Mouse (Mus musculus): ENCODE measurements around the gene Ccdc14. TPM values are rescaled to one million over a fixed set of nuclear protein-coding genes. Genes with fewer than 3 reads are reported as not detected.

Ccdc14 gene
- total and polyA plus RNA-seq, 2 experiments, result 0.28 to 1.3 TPM

DNA sequence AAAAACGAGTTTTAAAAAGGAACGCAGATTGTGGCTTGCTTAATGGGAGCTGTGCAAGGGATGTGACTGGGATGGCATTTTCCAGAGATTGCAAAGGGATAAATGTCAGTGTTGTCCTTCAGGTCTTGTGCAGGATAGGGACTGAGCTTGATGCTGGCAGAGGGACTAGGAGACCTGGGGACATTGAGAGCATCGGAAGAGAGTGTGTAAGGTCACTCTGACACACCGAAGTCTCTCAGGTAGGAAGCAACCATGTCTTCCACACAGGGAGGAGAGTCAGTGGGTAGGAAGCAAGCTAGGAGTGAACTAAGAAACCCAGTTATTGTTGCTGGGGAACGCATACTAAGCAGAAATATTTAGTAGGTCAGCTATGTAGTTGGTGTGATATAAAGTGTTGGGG lies 32.4 kb upstream of the Ccdc14 start:
- H3K79me2 ChIP-seq (ENCODE audit: control insufficient read depth, insufficient read depth, low read length), result no peaks in the 10 kb centered on the region
- no peak overlapping the region for H3K9ac ChIP-seq (ENCODE audit: low read depth, low read length)
- TF ChIP-seq CTCF (IDR thresholded peaks at IDR 0.05; ENCODE audit: low read depth, low read length) (no peak), POLR2A (IDR thresholded peaks at IDR 0.05; ENCODE audit: extremely low read depth, insufficient read depth, low read length) (no peak)
- H3K27ac ChIP-seq (replicated peaks; ENCODE audit: insufficient read depth, low read depth, low read length), result no peak overlapping the region
- H3K36me3 ChIP-seq (ENCODE audit: control insufficient read depth, insufficient read depth, low read length), result no peaks in the 10 kb centered on the region
- no peaks in the 10 kb centered on the region for H3K4me1 ChIP-seq (ENCODE audit: control insufficient read depth, insufficient read depth, low read length)
- H3K4me3 ChIP-seq (ENCODE audit: insufficient read depth, low read depth, low read length), result no peak overlapping the region
- WGBS, result 37% methylated on average over 5 of the region's 5 CpGs
- no peaks in the 10 kb centered on the region; the same call in 1 of the 2 replicates for H3K27me3 ChIP-seq (ENCODE audit: control insufficient read depth, insufficient read depth, low read length)
- DNase-seq (ENCODE audit: extremely low read depth, low read depth, low spot score), result no peak

DNA sequence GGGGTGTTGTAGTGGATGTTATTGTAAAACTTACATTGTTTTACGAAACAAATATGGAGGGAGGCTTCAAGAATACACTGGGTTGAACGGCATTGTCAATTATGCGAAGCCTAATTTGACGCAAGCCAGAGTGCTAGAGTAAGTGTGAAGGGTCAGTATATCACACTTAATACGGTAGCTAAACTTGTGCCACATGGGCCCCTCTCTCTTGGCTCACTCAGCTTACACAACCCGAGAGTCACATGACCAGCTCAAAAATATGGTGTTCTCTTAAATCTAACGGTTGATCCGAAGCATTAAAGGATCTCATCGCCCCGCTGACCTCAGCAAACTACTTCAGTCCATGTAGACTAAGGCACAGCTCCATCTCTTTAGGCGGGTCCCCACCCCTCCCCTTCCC lies 32.0 kb upstream of the Ccdc14 start:
- Histone ChIP-seq H3K27me3 (ENCODE audit: control insufficient read depth, insufficient read depth, low read length) (no peaks in the 10 kb centered on the region; the same call in 1 of the 2 replicates), H3K36me3 (ENCODE audit: control insufficient read depth, insufficient read depth, low read length) (no peaks in the 10 kb centered on the region), H3K9ac (ENCODE audit: low read depth, low read length) (no peak overlapping the region), H3K27ac (replicated peaks; ENCODE audit: insufficient read depth, low read depth, low read length) (no peak overlapping the region), H3K4me1 (ENCODE audit: control insufficient read depth, insufficient read depth, low read length) (no peaks in the 10 kb centered on the region), H3K79me2 (ENCODE audit: control insufficient read depth, insufficient read depth, low read length) (no peaks in the 10 kb centered on the region), H3K4me3 (ENCODE audit: insufficient read depth, low read depth, low read length) (no peak overlapping the region)
- 48% methylated on average over 11 of the region's 11 CpGs for WGBS
- TF ChIP-seq POLR2A (IDR thresholded peaks at IDR 0.05; ENCODE audit: extremely low read depth, insufficient read depth, low read length) (no peak), CTCF (IDR thresholded peaks at IDR 0.05; ENCODE audit: low read depth, low read length) (no peak)
- no peak for DNase-seq (ENCODE audit: extremely low read depth, low read depth, low spot score)

DNA sequence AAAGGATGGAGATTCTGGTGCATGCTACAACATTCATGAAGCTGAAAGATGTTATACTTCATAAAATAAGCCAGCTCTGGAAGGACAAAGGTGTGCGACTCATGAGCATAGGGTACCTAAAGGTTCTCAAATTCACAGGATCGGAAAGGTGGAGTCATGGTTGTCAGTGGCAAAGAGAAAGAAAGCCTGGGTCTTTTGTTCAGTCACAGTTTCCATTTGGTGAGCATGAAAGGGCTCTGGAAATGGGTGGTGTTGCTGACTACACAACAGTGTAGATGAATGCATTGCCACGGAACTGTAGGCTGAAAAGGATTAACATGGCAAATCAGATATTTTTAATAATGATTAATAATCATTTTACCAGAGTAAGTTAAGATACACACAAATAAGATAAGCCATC lies 25.9 kb upstream of the Ccdc14 start:
- no peaks in the 10 kb centered on the region for H3K79me2 ChIP-seq (ENCODE audit: control insufficient read depth, insufficient read depth, low read length)
- H3K4me3 ChIP-seq (ENCODE audit: insufficient read depth, low read depth, low read length), result no peak overlapping the region
- WGBS, result 77% methylated on average over 3 of the region's 3 CpGs
- H3K4me1 ChIP-seq (ENCODE audit: control insufficient read depth, insufficient read depth, low read length), result no peaks in the 10 kb centered on the region
- DNase-seq (ENCODE audit: extremely low read depth, low read depth, low spot score), result no peak
- H3K36me3 ChIP-seq (ENCODE audit: control insufficient read depth, insufficient read depth, low read length), result no peaks in the 10 kb centered on the region
- TF ChIP-seq CTCF (IDR thresholded peaks at IDR 0.05; ENCODE audit: low read depth, low read length) (no peak), POLR2A (IDR thresholded peaks at IDR 0.05; ENCODE audit: extremely low read depth, insufficient read depth, low read length) (no peak)
- H3K9ac ChIP-seq (ENCODE audit: low read depth, low read length), result no peak overlapping the region
- H3K27me3 ChIP-seq (ENCODE audit: control insufficient read depth, insufficient read depth, low read length), result no peaks in the 10 kb centered on the region; the same call in 1 of the 2 replicates
- no peak overlapping the region for H3K27ac ChIP-seq (replicated peaks; ENCODE audit: insufficient read depth, low read depth, low read length)

DNA sequence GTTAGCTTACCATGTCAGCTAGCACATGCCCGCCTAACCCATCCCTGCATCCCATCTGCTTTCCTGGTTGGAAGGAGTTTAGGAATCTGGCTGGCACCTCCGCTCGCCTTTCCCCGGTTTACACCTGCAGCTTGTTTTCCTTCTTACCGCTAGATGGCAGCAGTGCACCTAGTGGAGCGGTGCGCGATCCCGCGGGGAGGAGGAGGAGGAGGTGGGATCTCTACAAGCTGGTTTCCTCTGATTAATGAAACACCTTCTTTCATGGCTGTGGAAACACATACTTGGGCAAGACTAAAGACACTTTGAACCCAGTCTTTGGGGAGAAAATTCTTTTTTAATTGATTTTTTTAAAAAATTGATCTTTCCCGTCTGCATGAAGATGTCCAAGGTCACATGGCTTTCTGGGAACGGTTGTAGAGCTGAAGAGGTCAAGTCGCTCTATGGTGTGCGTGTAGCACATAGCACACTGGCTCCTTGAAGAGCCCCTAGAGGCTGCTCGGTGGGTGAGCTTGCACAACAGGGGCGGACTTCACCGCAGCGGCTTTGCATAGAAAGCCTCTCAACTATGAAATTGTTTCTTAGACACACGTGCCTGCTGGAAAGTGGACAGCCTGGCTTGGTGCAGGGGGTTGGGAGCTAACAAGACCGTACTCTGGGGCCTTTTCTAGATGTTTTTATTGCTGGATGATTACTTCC lies 23.2 kb upstream of the Ccdc14 start:
- 9% methylated on average over 20 of the region's 20 CpGs for WGBS
- no peaks in the 10 kb centered on the region for H3K79me2 ChIP-seq (ENCODE audit: control insufficient read depth, insufficient read depth, low read length)
- no peak overlapping the region for H3K9ac ChIP-seq (ENCODE audit: low read depth, low read length)
- no peak overlapping the region for H3K4me3 ChIP-seq (ENCODE audit: insufficient read depth, low read depth, low read length)
- no peaks in the 10 kb centered on the region for H3K27me3 ChIP-seq (ENCODE audit: control insufficient read depth, insufficient read depth, low read length)
- H3K4me1 ChIP-seq (ENCODE audit: control insufficient read depth, insufficient read depth, low read length), result no peaks in the 10 kb centered on the region
- no peaks in the 10 kb centered on the region for H3K36me3 ChIP-seq (ENCODE audit: control insufficient read depth, insufficient read depth, low read length)
- H3K27ac ChIP-seq (replicated peaks; ENCODE audit: insufficient read depth, low read depth, low read length), result no peak overlapping the region
- TF ChIP-seq CTCF (IDR thresholded peaks at IDR 0.05; ENCODE audit: low read depth, low read length), result peak; percentile 99
- TF ChIP-seq POLR2A (IDR thresholded peaks at IDR 0.05; ENCODE audit: extremely low read depth, insufficient read depth, low read length), result no peak
- DNase-seq (ENCODE audit: extremely low read depth, low read depth, low spot score), result peak; percentile 36

DNA sequence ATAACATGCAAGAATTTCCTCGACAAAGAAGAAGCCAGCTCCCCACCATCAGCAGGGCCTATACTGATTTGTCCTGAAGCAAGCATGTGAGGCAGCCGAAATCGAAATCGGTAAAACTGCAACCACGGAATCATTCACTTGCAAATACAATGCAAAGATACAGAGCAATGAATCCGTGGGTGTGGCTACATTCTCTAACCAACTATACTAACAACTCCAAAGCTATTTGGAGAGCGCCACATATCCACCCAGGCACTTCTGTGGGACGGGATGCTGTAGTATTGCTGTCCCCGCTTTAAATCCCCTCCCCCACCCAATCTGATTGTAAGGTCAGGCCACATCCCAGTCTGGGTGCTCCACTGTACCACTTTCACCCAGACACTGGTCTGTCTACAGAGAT lies 22.1 kb upstream of the Ccdc14 start:
- Histone ChIP-seq H3K9ac (ENCODE audit: low read depth, low read length) (no peak overlapping the region), H3K4me1 (ENCODE audit: control insufficient read depth, insufficient read depth, low read length) (no peaks in the 10 kb centered on the region), H3K79me2 (ENCODE audit: control insufficient read depth, insufficient read depth, low read length) (no peaks in the 10 kb centered on the region), H3K36me3 (ENCODE audit: control insufficient read depth, insufficient read depth, low read length) (no peaks in the 10 kb centered on the region), H3K27ac (replicated peaks; ENCODE audit: insufficient read depth, low read depth, low read length) (no peak overlapping the region), H3K4me3 (ENCODE audit: insufficient read depth, low read depth, low read length) (no peak overlapping the region), H3K27me3 (ENCODE audit: control insufficient read depth, insufficient read depth, low read length) (no peaks in the 10 kb centered on the region)
- DNase-seq (ENCODE audit: extremely low read depth, low read depth, low spot score), result no peak
- no peak for TF ChIP-seq POLR2A (IDR thresholded peaks at IDR 0.05; ENCODE audit: extremely low read depth, insufficient read depth, low read length)
- WGBS, result 74% methylated on average over 9 of the region's 9 CpGs

DNA sequence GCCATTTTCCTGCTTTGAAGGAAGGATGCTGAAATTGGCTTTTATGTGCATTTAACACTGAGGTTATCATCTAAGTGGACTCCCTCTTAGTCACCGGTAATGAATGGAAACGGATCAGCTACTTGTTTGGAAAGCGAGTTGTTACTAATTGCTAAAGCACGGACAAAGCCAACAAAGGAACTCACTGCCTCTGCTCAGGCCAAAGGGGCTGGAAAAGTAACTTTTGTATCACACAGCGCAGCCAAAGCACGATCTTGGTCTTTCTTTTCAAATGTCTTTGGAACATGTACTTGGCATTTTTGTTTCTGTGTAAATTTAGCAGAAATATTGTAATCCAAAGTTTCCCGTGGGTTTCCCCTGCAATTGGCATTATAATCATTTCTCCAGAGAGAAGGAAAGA lies 18.4 kb upstream of the Ccdc14 start:
- TF ChIP-seq CTCF (IDR thresholded peaks at IDR 0.05; ENCODE audit: low read depth, low read length), result no peak
- no peak for TF ChIP-seq POLR2A (IDR thresholded peaks at IDR 0.05; ENCODE audit: extremely low read depth, insufficient read depth, low read length)
- H3K27ac ChIP-seq (replicated peaks; ENCODE audit: insufficient read depth, low read depth, low read length), result no peak overlapping the region
- H3K27me3 ChIP-seq (ENCODE audit: control insufficient read depth, insufficient read depth, low read length), result no peaks in the 10 kb centered on the region
- H3K36me3 ChIP-seq (ENCODE audit: control insufficient read depth, insufficient read depth, low read length), result no peaks in the 10 kb centered on the region
- DNase-seq (ENCODE audit: extremely low read depth, low read depth, low spot score), result no peak
- H3K4me1 ChIP-seq (ENCODE audit: control insufficient read depth, insufficient read depth, low read length), result no peaks in the 10 kb centered on the region
- no peak overlapping the region for H3K4me3 ChIP-seq (ENCODE audit: insufficient read depth, low read depth, low read length)
- H3K79me2 ChIP-seq (ENCODE audit: control insufficient read depth, insufficient read depth, low read length), result no peaks in the 10 kb centered on the region
- WGBS, result 64% methylated on average over 7 of the region's 7 CpGs
- H3K9ac ChIP-seq (ENCODE audit: low read depth, low read length), result no peak overlapping the region

Data from liver, adult 2 months (tissue).